Mouse (Mus musculus): ENCODE measurements around the gene Olfr320.
"Not testable (repeated sequence)": the region's sequence is repeated elsewhere in the genome, so short reads cannot be mapped to it uniquely, and the experiment has no call there.

The Olfr320 gene

DNA sequence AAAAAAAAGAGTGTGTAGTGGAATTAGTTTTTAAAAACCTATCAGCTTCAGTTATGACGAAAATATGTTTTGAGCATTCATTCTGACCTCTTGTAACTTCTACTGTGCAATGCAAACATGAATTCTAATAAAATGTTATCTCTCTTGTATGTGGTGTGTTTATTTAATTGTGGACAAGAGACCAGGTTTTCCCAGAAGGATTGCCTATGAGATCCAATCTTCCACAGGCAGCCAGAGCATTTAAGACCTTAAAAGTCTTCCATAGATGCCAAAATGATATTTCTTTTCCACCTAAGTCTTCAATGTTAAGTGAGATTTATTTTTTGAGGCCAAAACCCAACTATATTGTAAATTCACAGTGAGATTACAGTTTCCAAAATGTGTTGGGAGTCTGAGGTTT is at the start of gene Olfr320:
Gene Olfr320, plus strand, starts transcription at position 301 of the 400 bp plus-strand sequence.
- no peaks in the 10 kb centered on the region for H3K36me3 ChIP-seq (ENCODE audit: control insufficient read depth, insufficient read depth, low read length, poor library complexity, severe bottlenecking)

DNA sequence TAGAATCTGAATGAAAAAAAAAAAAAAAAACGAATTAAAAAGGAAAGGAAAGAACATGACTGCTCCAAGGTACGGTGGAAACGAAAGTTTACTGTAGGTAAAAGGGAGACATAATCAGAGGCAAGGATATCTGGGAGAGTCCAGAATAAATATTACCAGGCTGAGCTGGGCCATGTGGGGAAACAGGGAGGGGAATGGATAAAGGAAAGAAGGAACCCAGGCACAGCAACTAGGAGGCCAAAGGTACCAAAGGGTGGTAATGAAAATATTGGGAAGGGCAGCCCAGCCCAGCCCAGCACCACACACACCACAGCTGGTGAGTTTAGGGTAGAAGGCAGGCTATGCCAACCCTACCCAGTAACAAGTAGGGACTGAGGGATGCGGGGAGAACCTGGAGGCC is 46.0 kb upstream of the Olfr320 start:
- DNase-seq (ENCODE audit: low read depth, low spot score), result no peak
- no peaks in the 10 kb centered on the region for H3K36me3 ChIP-seq (ENCODE audit: control insufficient read depth, insufficient read depth, low read length, poor library complexity, severe bottlenecking)
- no peaks in the 10 kb centered on the region for H3K27me3 ChIP-seq (ENCODE audit: control insufficient read depth, insufficient read depth, low read length, poor library complexity, severe bottlenecking)

More for the DNA sequence above, at the start of gene Olfr320:
- no peak for DNase-seq (ENCODE audit: low read depth, low spot score)
- H3K27me3 ChIP-seq (ENCODE audit: control insufficient read depth, insufficient read depth, low read length, poor library complexity, severe bottlenecking), result no peaks in the 10 kb centered on the region

DNA sequence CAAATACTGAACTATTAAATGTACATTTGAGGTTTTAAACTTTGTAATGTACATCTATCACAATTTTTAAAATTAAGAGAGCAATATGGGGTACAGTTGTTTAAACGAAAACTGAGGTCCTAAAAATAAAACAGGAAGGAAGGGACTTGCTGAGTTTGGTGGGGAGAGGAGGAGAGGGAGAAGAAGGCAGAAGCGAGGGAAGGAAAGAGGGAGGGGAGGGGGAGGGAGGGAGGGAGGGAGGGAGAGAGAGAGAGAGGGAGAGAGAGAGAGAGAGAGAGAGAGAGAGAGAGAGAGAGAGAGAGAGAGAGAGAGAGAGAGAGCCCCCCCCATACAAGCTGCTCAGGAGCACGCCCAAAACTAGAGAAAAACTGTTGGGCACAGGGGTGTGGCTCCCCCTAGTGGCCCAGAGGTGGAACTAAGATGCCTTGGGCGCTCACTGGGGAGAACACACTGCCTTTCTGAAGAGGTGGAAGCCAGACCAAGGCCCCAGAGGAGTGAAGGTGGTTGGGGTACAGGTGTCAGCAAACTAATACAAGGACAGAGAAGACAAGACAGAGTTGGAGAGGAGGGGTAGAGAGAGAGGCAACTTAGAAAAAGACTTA is 44.4 kb upstream of the Olfr320 start:
- no peaks in the 10 kb centered on the region for H3K27me3 ChIP-seq (ENCODE audit: control insufficient read depth, insufficient read depth, low read length, poor library complexity, severe bottlenecking)
- peak; percentile 71 for DNase-seq (ENCODE audit: low read depth, low spot score)
- H3K36me3 ChIP-seq (ENCODE audit: control insufficient read depth, insufficient read depth, low read length, poor library complexity, severe bottlenecking), result no peaks in the 10 kb centered on the region

DNA sequence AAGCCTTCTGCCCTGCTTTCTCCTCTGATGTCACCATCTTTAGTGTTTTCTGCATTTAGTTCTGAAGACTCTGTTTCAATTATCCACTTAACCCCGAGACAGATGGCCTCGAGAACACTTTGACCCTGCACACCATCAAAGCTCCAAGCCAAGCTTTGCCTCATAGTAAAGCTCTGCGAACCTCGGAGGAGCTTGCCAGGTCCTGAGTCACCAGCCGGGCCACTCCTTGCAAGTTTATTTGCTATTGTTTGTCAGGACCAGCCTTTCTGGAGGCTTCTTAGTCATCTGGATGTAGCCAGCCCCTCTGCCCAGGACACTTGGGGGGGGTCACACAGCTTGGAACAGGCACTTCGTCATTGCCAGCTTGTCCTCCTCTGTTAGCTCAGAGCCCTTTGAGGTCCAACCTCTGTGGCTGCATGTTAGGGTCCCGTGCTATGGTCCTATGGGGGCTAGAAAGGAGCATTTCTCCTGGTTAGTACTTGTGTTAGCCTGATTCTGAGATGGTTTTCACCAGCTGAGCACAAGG is 42.7 kb upstream of the Olfr320 start:
- H3K27me3 ChIP-seq (ENCODE audit: control insufficient read depth, insufficient read depth, low read length, poor library complexity, severe bottlenecking), result no peaks in the 10 kb centered on the region
- no peak for DNase-seq (ENCODE audit: low read depth, low spot score)
- no peaks in the 10 kb centered on the region for H3K36me3 ChIP-seq (ENCODE audit: control insufficient read depth, insufficient read depth, low read length, poor library complexity, severe bottlenecking)

DNA sequence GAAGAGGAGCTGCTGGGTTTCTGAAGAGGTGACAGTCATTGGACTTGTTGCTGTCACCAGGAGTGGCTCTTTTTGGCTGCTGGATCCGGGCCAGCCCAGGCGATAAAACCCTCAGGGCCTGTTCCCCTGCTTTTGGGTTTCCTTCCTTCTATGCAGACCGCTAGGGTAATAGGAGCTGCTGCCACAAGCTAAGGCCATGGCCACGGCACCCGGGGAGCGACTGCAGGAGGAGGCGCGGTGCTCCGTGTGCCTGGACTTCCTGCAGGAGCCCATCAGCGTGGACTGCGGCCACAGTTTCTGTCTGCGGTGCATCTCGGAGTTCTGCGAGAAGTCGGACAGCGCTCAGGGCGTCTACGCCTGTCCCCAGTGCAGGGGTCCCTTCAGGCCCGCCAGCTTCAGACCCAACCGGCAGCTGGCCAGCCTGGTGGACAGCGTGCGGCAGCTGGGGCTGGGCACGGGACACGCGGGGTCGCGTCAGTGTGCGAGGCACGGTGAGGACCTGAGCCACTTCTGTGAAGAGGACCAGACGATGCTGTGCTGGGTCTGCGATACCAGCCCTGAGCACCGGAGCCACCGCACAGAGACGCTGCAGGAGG is 40.5 kb upstream of the Olfr320 start, which contains the start of gene Trim58:
Gene Trim58, plus strand, starts transcription at position 194 of the 596 bp plus-strand sequence.
- no peaks in the 10 kb centered on the region for H3K27me3 ChIP-seq (ENCODE audit: control insufficient read depth, insufficient read depth, low read length, poor library complexity, severe bottlenecking)
- no peak for DNase-seq (ENCODE audit: low read depth, low spot score)
- H3K36me3 ChIP-seq (ENCODE audit: control insufficient read depth, insufficient read depth, low read length, poor library complexity, severe bottlenecking), result no peaks in the 10 kb centered on the region

DNA sequence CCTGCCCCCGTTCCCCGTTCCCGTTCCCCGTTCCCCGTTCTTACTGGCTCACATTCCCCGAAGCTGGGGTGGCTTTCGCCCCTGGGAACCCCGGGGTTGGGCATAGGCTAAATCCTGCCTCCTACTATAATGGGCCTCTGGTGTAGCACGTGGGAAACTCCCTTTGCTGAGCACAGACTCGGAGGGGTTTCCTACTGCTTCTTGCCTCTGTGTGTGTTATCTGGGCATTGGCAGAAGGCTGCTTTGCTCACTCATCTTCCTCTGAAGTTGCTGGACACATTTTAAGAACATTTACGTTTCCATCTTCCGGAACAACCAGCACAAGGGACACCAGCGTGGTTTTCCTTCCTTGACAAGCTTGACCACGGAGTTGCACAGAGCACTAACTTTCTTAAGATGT is 39.8 kb upstream of the Olfr320 start:
- Histone ChIP-seq H3K36me3 (ENCODE audit: control insufficient read depth, insufficient read depth, low read length, poor library complexity, severe bottlenecking) (no peaks in the 10 kb centered on the region), H3K27me3 (ENCODE audit: control insufficient read depth, insufficient read depth, low read length, poor library complexity, severe bottlenecking) (no peaks in the 10 kb centered on the region)
- no peak for DNase-seq (ENCODE audit: low read depth, low spot score)

DNA sequence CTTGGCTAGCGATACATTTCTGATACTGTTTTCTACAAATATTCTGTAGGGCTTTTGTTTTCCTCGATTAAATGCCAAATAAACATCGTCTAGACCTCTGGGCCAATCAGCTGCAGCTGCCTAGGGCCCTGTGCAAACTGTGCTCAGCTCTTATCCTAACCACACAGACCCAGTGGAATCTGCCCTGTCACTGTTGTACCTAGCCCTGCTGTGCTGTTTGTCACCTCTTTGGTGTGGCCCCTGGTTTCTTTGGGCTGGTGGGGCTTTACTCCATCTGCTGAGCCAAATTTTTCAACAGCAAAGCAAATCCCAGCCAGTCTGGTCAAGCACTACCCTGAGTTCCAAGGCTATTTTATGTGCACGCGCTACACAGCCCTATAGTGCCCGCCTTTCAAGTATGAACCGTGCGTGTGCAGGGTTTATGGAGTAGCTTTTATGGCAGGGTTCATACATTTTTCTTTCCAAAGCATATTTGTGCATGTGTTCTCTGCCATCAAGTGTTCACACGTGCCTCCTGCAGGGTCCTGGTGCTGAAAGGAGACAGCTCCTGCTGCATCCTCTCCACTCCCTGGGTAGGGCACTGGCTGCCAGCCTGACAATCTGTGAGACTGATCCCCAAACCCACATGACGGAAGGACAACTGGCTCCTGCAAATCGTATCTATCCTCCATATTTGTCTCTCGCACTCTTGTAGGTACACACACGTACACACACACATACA is 39.1 kb upstream of the Olfr320 start:
- no peak for DNase-seq (ENCODE audit: low read depth, low spot score)
- Histone ChIP-seq H3K27me3 (ENCODE audit: control insufficient read depth, insufficient read depth, low read length, poor library complexity, severe bottlenecking) (no peaks in the 10 kb centered on the region), H3K36me3 (ENCODE audit: control insufficient read depth, insufficient read depth, low read length, poor library complexity, severe bottlenecking) (no peaks in the 10 kb centered on the region)

DNA sequence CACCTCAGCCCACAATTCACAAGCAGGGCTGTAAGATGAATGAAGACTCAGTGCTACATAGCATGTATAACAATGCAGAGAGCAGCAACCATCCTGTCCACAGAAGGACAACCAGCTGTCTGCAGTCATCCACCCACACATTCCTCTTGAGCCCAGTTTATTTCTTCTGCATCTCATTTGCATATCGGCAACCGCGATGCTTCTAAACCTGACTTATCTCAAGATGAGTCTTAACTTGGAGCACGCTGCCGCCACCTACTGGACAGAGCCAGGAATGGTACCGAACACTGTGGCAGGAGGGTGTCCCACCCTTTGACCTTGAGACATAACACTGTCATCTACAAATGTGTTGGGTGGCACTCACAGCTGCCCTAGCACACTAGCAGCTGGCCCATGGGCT is 37.5 kb upstream of the Olfr320 start:
- no peaks in the 10 kb centered on the region for H3K27me3 ChIP-seq (ENCODE audit: control insufficient read depth, insufficient read depth, low read length, poor library complexity, severe bottlenecking)
- DNase-seq (ENCODE audit: low read depth, low spot score), result peak; percentile 70
- H3K36me3 ChIP-seq (ENCODE audit: control insufficient read depth, insufficient read depth, low read length, poor library complexity, severe bottlenecking), result no peaks in the 10 kb centered on the region

DNA sequence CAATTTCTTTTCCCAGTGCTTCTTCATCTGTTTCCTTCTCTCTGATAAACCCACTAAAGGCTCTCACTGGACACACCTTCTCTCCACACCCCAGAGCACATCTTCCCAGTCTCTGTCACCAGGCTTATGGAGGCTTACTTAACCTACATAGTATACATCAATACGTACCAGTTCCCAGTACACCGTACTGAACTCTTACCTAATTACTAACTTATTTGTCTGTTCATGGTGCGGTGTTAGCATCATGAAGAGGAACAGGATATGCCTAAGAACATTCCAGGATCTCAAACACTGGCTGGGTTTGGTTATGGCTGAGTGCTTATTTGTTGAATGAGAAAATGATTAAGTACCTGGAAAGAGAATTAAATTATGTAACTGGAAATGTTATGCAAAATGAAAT is 25.7 kb upstream of the Olfr320 start:
- no peaks in the 10 kb centered on the region for H3K27me3 ChIP-seq (ENCODE audit: control insufficient read depth, insufficient read depth, low read length, poor library complexity, severe bottlenecking)
- no peaks in the 10 kb centered on the region for H3K36me3 ChIP-seq (ENCODE audit: control insufficient read depth, insufficient read depth, low read length, poor library complexity, severe bottlenecking)
- DNase-seq (ENCODE audit: low read depth, low spot score), result no peak

DNA sequence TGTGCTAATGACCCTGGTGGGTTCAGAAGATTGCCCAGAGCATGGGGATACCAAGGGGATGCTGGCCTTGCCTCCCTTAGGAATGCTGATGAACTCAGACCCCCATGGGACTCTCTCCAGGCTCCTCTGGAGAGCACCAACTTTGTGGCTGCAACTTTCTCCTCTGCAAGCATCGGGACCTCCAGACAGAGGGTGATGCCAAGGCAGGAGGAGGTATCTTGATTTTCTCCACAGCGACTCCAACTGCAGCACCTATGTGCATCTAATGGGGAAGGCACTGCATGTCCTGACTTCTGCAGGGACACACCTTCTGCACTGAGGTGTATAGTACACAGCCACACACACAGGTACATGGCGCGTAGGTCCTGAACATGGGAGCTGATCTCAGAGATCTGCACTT is 22.3 kb upstream of the Olfr320 start, which contains the start of gene Olfr322:
Gene Olfr322, plus strand, starts transcription at position 187 of the 400 bp plus-strand sequence.
- H3K27me3 ChIP-seq (ENCODE audit: control insufficient read depth, insufficient read depth, low read length, poor library complexity, severe bottlenecking), result no peaks in the 10 kb centered on the region
- H3K36me3 ChIP-seq (ENCODE audit: control insufficient read depth, insufficient read depth, low read length, poor library complexity, severe bottlenecking), result no peaks in the 10 kb centered on the region
- no peak for DNase-seq (ENCODE audit: low read depth, low spot score)

DNA sequence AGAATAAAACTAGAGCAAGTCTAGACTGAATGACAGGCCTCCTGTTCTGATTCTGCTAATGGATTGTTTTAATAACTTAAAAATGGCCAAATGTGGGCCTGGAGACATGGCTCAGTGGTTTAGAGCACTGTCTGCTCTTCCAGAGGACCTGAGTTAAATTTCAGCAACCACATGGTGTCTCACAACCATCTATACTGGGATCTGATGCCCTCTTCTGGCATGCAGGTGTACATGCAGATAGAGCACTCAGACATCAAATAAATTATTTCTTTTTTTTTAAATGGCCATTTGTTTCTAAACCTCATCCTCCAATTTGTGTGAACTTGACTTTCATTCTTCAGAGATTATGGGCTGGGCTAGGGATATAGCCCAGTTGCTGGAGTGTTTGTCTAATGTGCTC is 11.6 kb upstream of the Olfr320 start:
- DNase-seq (ENCODE audit: low read depth, low spot score), result no peak
- H3K27me3 ChIP-seq (ENCODE audit: control insufficient read depth, insufficient read depth, low read length, poor library complexity, severe bottlenecking), result no peaks in the 10 kb centered on the region
- no peaks in the 10 kb centered on the region for H3K36me3 ChIP-seq (ENCODE audit: control insufficient read depth, insufficient read depth, low read length, poor library complexity, severe bottlenecking)

DNA sequence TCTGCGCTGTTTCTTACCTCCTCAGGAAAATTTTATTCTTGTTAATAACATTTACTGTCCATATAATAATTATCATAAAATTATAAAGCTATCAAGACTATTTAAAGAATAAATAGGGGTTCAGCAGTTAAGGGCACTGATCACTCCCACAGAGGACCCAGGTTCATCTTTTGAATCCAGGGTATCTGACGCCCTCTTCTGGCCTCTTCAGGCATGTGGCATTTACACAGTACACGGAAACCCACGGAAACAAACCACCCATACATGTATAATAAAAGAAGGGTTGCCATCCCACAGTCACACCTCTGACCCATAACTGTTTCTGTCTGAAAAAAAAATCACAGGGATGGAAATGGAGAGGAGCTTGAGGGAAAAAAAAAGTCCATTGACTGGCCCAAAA is 9.1 kb upstream of the Olfr320 start:
- H3K27me3 ChIP-seq (ENCODE audit: control insufficient read depth, insufficient read depth, low read length, poor library complexity, severe bottlenecking), result no peaks in the 10 kb centered on the region
- no peak for DNase-seq (ENCODE audit: low read depth, low spot score)

DNA sequence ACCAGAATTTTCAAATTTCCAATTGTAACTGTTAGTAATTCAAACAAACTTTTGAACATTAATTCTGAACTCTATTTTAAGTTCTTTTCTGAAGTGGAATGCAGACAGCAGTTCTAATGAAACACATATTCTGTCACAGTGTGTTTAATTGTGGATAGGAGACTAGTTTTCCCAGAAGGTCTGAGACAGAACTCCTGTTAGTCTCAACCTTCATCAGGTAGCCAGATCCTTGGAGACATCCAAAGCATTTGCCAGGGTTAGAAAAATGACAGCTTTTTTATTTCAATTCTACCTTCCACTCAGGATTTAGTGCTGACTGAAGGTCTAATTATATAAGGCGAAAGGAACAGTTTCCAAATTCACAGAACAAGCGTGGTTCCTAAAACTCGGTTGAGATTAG is 18.0 kb downstream of the Olfr320 start, which contains the start of gene Olfr319:
Gene Olfr319, plus strand, starts transcription at position 301 of the 400 bp plus-strand sequence.
- Histone ChIP-seq H3K36me3 (ENCODE audit: control insufficient read depth, insufficient read depth, low read length, poor library complexity, severe bottlenecking) (no peaks in the 10 kb centered on the region), H3K27me3 (ENCODE audit: control insufficient read depth, insufficient read depth, low read length, poor library complexity, severe bottlenecking) (no peaks in the 10 kb centered on the region; the same call in 1 of the 2 replicates)
- no peak for DNase-seq (ENCODE audit: low read depth, low spot score)

More for the DNA sequence above, 9.1 kb upstream of the Olfr320 start:
- no peaks in the 10 kb centered on the region for H3K36me3 ChIP-seq (ENCODE audit: control insufficient read depth, insufficient read depth, low read length, poor library complexity, severe bottlenecking)

DNA sequence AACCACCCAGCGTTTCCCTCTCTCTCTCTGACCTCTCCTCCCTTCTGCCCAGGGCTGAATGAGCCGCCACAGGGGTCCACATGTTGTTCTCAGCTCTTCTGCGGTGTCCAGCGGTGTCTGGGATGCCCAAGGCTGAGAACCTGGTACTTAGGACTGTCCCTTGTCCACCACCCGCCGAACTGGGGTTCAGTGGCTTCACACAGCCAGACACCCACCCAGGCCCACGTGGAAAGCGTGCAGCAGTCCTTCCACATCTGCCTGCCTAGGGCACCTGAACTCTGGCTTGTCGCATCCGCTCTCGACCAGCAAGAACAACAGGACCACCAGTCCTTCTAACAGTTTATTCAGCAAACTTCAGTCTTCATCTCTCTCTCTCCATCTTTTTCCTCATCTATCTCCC is 28.2 kb downstream of the Olfr320 start:
- no peak for DNase-seq (ENCODE audit: low read depth, low spot score)
- Histone ChIP-seq H3K27me3 (ENCODE audit: control insufficient read depth, insufficient read depth, low read length, poor library complexity, severe bottlenecking) (no peaks in the 10 kb centered on the region), H3K36me3 (ENCODE audit: control insufficient read depth, insufficient read depth, low read length, poor library complexity, severe bottlenecking) (no peaks in the 10 kb centered on the region)

DNA sequence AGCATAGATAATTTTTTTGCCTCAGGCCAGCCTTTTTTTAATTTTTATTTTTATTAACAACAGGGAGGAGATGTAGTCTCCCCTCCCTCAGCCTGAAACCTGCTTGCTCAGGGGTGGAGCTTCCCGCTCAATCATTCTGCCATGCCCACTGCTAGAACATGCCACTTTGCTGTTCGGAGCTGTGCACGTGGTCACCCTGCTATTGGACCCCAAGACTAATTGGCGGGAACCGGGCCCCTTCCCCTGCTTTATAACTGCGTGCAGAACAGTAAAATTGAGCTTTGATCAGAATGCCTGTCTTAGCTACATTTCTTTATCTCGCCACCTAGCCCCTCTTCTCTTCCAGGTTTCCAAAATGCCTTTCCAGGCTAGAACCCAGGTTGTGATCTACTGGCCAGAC is 36.8 kb downstream of the Olfr320 start:
- H3K27me3 ChIP-seq (ENCODE audit: control insufficient read depth, insufficient read depth, low read length, poor library complexity, severe bottlenecking); H3K36me3 ChIP-seq (ENCODE audit: control insufficient read depth, insufficient read depth, low read length, poor library complexity, severe bottlenecking); DNase-seq (ENCODE audit: low read depth, low spot score): not testable (repeated sequence)
